Mouse (Mus musculus) liver, postnatal 0 days (tissue): Measurements from ENCODE around the gene Lrmda.

Experiments
- CTCF ChIP-seq: sonication (generic); IDR thresholded peaks from 2 replicates; pipeline ENCODE4 v1.5.1; 2016; ENCODE audit warnings: antibody characterized with exemption, low read depth
- EP300 ChIP-seq: IDR thresholded peaks from 2 replicates; pipeline ENCODE4 v1.6.1; 2016; ENCODE audit warnings: antibody characterized with exemption, low read depth, mild to moderate bottlenecking

DNA sequence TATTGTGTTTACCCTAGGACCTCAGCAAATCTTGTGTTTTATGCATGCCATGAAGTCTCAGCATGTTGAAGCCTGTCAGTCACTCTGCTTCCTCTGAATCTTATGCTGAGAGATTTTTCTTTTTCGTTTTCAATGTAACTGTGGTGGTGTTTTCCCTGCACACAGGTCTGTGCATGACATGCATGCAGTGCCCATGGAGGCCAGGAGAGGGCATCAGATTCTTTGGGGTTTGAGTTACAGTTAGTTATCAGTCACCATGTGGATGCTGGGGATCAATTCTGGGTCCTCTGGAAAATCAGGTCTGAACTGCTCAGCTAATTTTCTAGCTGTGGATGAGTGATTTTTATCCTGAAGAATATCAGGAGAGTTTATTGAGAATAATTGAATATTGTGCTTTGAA is 444.8 kb downstream of the Lrmda start:
- TF ChIP-seq CTCF (peak; percentile 28), EP300 (no peak)
